Mouse (Mus musculus): Measurements from ENCODE around the gene Cenpp.
"Not testable (repeated sequence)": the region's sequence is repeated elsewhere in the genome, so short reads cannot be mapped to it uniquely, and the experiment has no call there.

The Cenpp gene

GRCm38 (mm10) chr13:49603603-49604002 lies 49.0 kb downstream of the Cenpp start:
- no peak for DNase-seq

- not testable (repeated sequence) for DNase-seq
These were observed 50.0 kb downstream of the Cenpp start for GRCm38 (mm10) chr13:49602541-49602940.

DNA sequence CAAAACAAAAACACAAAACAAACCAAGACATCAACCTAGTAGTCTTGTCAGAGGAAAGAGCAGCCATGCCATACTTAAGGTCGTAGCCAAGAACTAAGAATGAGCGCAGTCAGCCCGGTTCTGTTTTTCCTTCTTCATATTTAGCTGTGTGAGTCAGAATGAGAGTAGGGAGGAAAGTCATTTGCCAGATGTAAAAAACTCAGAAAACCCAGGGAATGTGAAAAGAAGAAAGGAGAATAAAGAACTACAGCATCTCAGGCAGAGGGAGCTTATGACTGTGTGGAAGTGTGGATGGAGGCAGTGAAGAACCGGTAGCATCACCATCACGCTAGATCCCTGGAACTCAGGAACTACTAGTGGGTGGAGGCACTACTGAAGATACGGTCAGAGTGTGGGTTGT lies 66.5 kb downstream of the Cenpp start:
- no peak for DNase-seq

- DNase-seq: peak in 1 of 2 experiments; percentile 10
These were observed 68.1 kb downstream of the Cenpp start for GRCm38 (mm10) chr13:49584307-49585005.

DNA sequence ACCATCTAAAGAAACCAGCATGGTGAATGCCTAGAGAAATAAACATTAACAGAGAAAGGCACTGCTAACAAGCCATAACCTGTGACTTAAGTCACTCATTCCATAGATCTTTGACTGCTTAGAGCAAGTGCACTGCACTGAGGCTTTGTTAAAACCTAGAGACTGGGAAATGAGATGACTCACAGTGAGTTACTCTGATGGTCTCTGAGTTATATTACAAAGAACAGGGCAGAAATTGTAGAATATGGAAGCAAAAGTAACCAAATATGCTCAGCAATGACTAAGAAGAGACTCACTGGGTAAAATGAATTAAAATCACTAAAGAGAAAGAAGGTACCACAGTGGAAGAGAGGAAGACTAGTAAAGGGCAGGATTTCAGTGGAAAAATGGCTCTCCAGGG lies 68.7 kb downstream of the Cenpp start:
- no peak for DNase-seq

DNA sequence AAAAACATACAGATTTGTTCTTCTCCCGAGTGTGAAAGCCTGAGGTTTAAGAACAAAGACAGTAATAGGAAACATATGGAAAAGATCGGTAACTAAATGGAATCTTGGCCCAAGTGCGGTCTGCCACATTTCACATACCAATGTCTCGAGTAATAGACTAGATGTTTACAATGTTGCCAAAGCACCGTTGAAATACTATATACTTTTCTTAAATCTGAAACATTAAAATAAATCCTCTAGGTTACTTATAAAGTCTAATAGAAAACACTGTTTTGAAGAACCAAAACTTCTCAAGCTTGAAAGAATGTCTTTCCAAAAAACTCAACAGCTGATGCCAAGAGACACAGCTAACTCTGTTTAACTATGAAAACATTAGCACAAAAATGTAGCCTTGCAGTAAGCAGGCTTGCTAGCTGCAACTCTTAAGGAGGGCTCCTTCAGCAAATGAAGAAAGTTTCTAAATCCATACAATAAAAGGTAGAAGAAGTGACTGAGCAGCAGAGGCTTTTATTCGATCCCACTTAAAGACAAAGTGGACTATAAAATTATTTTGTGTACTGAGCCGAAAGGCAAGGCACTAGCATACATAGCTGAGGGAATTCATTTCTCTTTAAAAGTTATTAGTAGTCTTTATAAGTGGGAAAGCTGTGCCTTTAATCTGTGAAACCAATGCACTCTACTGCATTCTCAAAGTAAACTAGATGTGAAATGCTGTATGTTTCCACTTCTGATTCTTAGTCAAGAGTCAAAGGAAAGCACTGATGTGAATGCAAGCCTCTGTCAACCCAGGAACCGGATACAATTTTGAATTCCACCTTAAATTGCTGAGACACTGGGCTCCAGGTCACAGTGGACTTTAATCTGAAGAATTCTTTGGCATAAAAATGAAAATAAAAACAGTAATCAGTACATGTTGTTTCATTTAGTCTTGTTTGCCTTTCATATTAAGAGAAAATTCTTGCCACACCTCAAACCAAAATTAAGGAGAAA lies 70.7 kb downstream of the Cenpp start, which contains the start of gene Omd:
Gene Omd, plus strand, starts transcription at position 922 of the 990 bp plus-strand sequence.
- DNase-seq: no peak

GRCm38 (mm10) chr13:49571418-49571817 lies 81.2 kb downstream of the Cenpp start:
- no peak for DNase-seq

- no peak for DNase-seq
These were observed 82.2 kb downstream of the Cenpp start for GRCm38 (mm10) chr13:49570371-49570770.

- DNase-seq: no peak
These were observed 88.2 kb downstream of the Cenpp start for GRCm38 (mm10) chr13:49564347-49564746.

GRCm38 (mm10) chr13:49560886-49561285 lies 91.7 kb downstream of the Cenpp start:
- no peak for DNase-seq

DNA sequence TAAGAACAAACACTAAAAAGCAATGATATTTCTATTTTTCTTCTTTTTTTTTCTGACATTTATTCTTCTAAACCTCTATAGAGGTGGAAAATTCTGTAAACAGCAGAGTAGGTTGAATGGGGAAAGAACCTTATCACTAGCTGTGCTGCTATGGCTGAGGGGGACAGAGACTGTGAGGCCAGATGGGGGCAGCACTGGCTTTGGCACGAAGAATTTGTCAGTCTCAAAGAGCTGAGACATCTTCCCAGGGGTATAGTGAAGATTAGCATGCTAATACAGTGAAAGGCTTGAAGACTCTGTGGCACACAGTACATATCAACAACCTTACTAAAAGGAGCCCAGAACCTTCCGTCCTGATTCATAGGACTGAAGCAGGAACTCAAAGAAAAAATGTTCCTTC lies 93.4 kb downstream of the Cenpp start:
- peak in 1 of 2 experiments; percentile 11 for DNase-seq

DNA sequence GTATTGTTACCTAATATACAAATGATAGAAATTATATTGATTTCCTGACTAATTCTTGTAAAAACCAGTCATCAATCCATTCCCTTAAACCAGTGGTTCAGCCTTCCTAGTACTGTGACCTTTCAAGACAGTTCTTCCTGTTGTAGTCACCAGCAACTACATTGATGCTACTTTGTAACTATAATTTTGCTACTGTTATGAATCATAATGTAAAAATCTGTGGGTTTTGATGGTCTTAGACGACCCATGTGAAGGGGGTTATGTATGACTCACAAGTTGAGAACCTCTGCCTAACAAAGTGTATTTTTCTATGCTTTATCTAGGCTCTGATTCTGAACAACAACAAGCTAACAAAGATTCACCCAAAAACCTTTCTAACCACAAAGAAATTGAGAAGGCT lies 95.7 kb downstream of the Cenpp start:
- DNase-seq: no peak

DNA sequence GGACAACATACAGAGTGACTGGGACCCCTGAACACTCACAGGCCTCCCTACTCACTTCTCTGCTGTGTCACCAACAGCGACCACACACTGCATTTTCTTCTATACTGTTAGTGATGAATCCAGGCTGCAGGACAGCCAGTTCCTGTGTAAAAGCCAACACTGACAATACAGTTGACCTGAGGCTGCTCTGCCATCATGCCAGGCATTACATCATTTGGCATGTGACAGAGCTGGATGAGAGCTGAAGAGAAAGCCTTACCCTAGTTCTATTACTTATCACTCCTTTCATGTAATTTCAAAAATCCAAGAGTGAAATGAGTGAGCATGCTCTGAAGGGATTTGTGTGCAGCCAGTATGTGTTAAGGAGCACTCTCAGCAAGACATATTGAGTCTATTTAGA lies 96.4 kb downstream of the Cenpp start:
- DNase-seq: peak in 1 of 2 experiments; percentile 14

GRCm38 (mm10) chr13:49554519-49554918 lies 98.1 kb downstream of the Cenpp start:
- no peak for DNase-seq

DNA sequence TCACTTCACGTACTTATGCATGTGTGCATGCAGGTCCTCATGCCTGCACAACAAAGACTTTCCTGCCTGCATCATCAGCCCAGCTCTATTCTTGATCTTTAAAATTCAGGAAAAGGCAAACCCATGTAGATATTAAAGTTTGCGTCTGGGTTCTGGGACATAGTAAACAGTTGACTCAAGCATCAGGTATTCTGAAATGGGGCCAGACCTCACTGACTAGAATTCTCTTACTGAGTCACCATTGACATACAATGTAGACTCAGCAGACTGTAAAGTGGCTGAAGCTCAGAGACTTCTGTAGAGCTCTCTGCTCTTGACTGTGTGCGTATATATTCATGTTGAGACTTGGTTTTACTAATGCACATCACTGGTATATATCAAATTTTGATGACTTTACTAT lies 103.0 kb downstream of the Cenpp start:
- no peak for DNase-seq

GRCm38 (mm10) chr13:49547563-49548150 lies 104.9 kb downstream of the Cenpp start:
- DNase-seq: no peak

- no peak for DNase-seq
These were observed 106.1 kb downstream of the Cenpp start for GRCm38 (mm10) chr13:49546517-49546916.

GRCm38 (mm10) chr13:49545646-49546045 lies 106.9 kb downstream of the Cenpp start:
- DNase-seq: no peak

DNA sequence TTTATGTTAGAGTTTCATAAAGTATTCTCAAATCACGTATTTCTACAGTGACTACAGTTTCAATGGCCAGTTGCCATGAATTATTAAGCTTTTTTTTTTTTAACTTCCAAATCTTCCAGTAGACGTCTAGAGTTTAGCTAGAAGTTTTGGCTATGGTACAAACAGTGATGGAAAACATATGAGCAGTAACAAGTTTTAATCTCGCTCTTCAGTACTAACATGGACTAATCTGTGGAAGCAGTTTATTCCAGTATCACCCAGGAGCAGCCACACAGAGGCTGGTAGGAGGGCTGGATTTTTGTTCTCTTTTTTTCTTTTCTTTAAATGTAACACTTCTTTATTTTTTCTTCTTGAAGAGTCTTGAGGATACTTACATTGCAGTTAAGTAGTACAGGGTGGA lies 108.3 kb downstream of the Cenpp start, which contains the start of gene Aspn:
Gene Aspn, plus strand, starts transcription at position 165 of the 400 bp plus-strand sequence.
- no peak for DNase-seq

GRCm38 (mm10) chr13:49538693-49539092 lies 113.9 kb downstream of the Cenpp start:
- DNase-seq: no peak

GRCm38 (mm10) chr13:49536946-49537345 lies 115.6 kb downstream of the Cenpp start:
- DNase-seq: no peak

GRCm38 (mm10) chr13:49530636-49531035 lies 121.9 kb downstream of the Cenpp start:
- DNase-seq: no peak

GRCm38 (mm10) chr13:49526235-49526634 lies 126.3 kb downstream of the Cenpp start:
- DNase-seq: no peak

All from cerebellum, postnatal 25 days (tissue).